In the genomic region with DNA sequence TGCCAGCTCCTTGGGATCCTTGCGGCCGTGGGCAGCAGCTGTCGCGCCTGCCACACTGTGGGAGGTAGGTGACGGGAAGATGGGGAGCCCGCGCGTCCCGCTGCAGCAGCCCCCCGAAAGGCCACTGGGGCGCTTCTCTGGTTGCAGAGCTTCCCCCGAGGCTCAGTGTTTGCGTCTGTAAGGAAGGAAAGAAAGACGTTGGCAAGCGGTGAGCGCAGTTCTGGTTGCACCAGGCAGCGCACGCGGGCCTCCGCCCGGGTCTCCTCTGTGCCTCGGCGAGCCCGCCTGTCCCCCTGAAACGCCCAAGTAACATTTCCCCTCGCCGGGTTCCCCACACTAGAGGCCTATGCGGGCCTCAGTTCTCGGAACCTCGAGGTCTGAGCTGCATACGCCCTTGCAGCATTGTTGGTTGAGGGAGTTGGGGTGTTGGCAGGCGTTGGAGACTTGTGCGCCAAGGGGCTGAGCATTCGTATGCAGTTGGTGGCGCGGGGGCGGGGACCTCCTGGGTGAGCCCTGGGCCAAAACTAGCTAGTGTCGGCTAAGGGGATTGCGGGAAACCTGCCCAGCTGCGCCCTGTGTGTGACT, we compare ENCODE assay signal across 1 mouse cellular context.
TF ChIP-seq lines count a peak whose summit lies in the region.

No protein-coding gene starts in this region.

TF ChIP-seq in CH12.LX, 34 proteins besides CTCF, POLR2A, EP300 and RAD21:
- 0 out of 2 replicates have a peak, but pooled peaks have one; percentile 47 for TF ChIP-seq CHD1 (IDR thresholded peaks at IDR 0.05; ENCODE audit: low read depth, low read length)
- peak; percentile 16; the same call in 1 of the 2 replicates for TF ChIP-seq MXI1 (IDR thresholded peaks at IDR 0.05; ENCODE audit: low read depth, low read length)
- peak; percentile 30; the same call in 1 of the 2 replicates for TF ChIP-seq BHLHE40 (IDR thresholded peaks at IDR 0.05; ENCODE audit: low read depth, low read length)
- no peak for TF ChIP-seq HCFC1 (IDR thresholded peaks at IDR 0.05; ENCODE audit: low read depth, low read length)
